Mouse (Mus musculus) cerebellum, adult 2 months (tissue): ENCODE data around the gene Zkscan6.

ENCODE experiments used
- CTCF ChIP-seq: fragments of 200-500 bp; IDR thresholded peaks from 2 replicates; pipeline ENCODE4 v1.5.1; 2011; ENCODE audit warnings: low read depth, mild to moderate bottlenecking, control low read depth, low read length, moderate library complexity, borderline replicate concordance; ENCODE audit not compliant: insufficient read depth
- POLR2A ChIP-seq: fragments of 200-500 bp; IDR thresholded peaks from 2 replicates; pipeline ENCODE4 v1.6.1; 2011; ENCODE audit warnings: low read length, control low read depth, borderline replicate concordance; ENCODE audit not compliant: insufficient read depth

DNA sequence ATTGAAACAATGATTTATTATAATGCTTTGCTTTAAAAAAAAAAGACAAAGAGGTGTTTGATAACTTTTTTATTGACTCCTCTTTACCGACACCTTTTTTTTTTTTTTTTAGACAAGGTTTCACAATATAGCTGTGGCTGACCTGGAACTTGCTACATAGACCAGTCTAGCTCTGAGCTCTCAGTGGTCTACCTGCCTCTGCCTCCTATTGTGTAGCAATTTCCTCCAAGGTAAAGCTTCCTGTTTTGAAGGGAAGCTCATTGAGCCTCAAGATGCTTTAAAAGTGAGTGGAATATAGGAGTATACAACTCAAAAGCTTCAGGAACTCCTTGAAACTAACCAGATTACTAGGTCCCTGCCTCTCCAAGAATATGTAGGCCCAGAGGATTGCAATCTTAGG, 11.1 kb upstream of the Zkscan6 start:
- no peak for TF ChIP-seq CTCF
- TF ChIP-seq POLR2A = no peak
